Mouse (Mus musculus): ENCODE measurements around the gene Tmem104. TPM values are rescaled to one million over a fixed set of nuclear protein-coding genes. Genes with fewer than 3 reads are reported as not detected.
A peak's percentile ranks its signal among the peaks of the same experiment; 100 is the strongest.

The Tmem104 gene
- total and polyA plus RNA-seq, 2 experiments from 2014 or later, result 7.6 to 8.8 TPM

GRCm38 (mm10) chr11:115278176-115278575, 90.9 kb downstream of the Tmem104 start:
- Histone ChIP-seq H3K4me3 (ENCODE audit: low read depth, low read length) (no peak overlapping the region), H3K9ac (no peak overlapping the region), H3K4me2 (ENCODE audit: low read depth) (no peak overlapping the region), H3K36me3 (ENCODE audit: insufficient read depth) (no peaks in the 10 kb centered on the region), H3K4me1 (ENCODE audit: insufficient read depth) (0 out of 2 replicates have a peak, but pooled peaks cover 6% of the 10 kb centered on the region), H3K27me3 (ENCODE audit: insufficient read depth, low read length) (no peaks in the 10 kb centered on the region), H3K27ac (ENCODE audit: low read depth, low read length) (no peak overlapping the region), H3K9me3 (ENCODE audit: low read length) (no peaks in the 10 kb centered on the region)
- WGBS, result 86% methylated on average over 6 of the region's 6 CpGs
- no peak for TF ChIP-seq CTCF (IDR thresholded peaks at IDR 0.05; ENCODE audit: low read depth)
- DNase-seq (no peak), ATAC-seq (no peak)

- DNase-seq (no peak), ATAC-seq (no peak)
- 0 out of 2 replicates have a peak, but pooled peaks cover 6% of the 10 kb centered on the region for H3K4me1 ChIP-seq (ENCODE audit: insufficient read depth)
- TF ChIP-seq CTCF (IDR thresholded peaks at IDR 0.05; ENCODE audit: low read depth), result no peak
- WGBS, result 72% methylated on average over 1 of the region's 1 CpGs
- no peaks in the 10 kb centered on the region for H3K27me3 ChIP-seq (ENCODE audit: insufficient read depth, low read length)
- no peak overlapping the region for H3K4me3 ChIP-seq (ENCODE audit: low read depth, low read length)
- H3K9ac ChIP-seq, result no peak overlapping the region
- H3K4me2 ChIP-seq (ENCODE audit: low read depth), result no peak overlapping the region
- H3K9me3 ChIP-seq (ENCODE audit: low read length), result no peaks in the 10 kb centered on the region
- H3K36me3 ChIP-seq (ENCODE audit: insufficient read depth), result no peaks in the 10 kb centered on the region
- H3K27ac ChIP-seq (ENCODE audit: low read depth, low read length), result no peak overlapping the region
Observed at GRCm38 (mm10) chr11:115279726-115280125, 92.4 kb downstream of the Tmem104 start.

- ATAC-seq (peak; percentile 64), DNase-seq (peak; percentile 39)
- Histone ChIP-seq H3K9ac (no peak overlapping the region), H3K27me3 (ENCODE audit: insufficient read depth, low read length) (no peaks in the 10 kb centered on the region), H3K4me1 (ENCODE audit: insufficient read depth) (no peaks in the 10 kb centered on the region; the same call in 1 of the 2 replicates), H3K4me3 (ENCODE audit: low read depth, low read length) (no peak overlapping the region), H3K4me2 (ENCODE audit: low read depth) (no peak overlapping the region), H3K27ac (ENCODE audit: low read depth, low read length) (peak overlapping the region; percentile 16; the same call in 1 of the 2 replicates), H3K36me3 (ENCODE audit: insufficient read depth) (no peaks in the 10 kb centered on the region), H3K9me3 (ENCODE audit: low read length) (no peaks in the 10 kb centered on the region)
- WGBS, result 74% methylated on average over 8 of the region's 8 CpGs
- TF ChIP-seq CTCF (IDR thresholded peaks at IDR 0.05; ENCODE audit: low read depth), result no peak
Observed at GRCm38 (mm10) chr11:115282295-115282694, 95.0 kb downstream of the Tmem104 start.

- Histone ChIP-seq H3K4me1 (ENCODE audit: insufficient read depth) (no peaks in the 10 kb centered on the region; the same call in 1 of the 2 replicates), H3K36me3 (ENCODE audit: insufficient read depth) (no peaks in the 10 kb centered on the region), H3K4me2 (ENCODE audit: low read depth) (no peak overlapping the region), H3K9ac (no peak overlapping the region), H3K27me3 (ENCODE audit: insufficient read depth, low read length) (no peaks in the 10 kb centered on the region), H3K27ac (ENCODE audit: low read depth, low read length) (peak overlapping the region; percentile 16; the same call in 1 of the 2 replicates), H3K4me3 (ENCODE audit: low read depth, low read length) (no peak overlapping the region), H3K9me3 (ENCODE audit: low read length) (no peaks in the 10 kb centered on the region)
- WGBS, result 79% methylated on average over 8 of the region's 8 CpGs
- DNase-seq (peak; percentile 49), ATAC-seq (peak; percentile 65)
- TF ChIP-seq CTCF (IDR thresholded peaks at IDR 0.05; ENCODE audit: low read depth), result no peak
Observed at GRCm38 (mm10) chr11:115282723-115283485, 95.6 kb downstream of the Tmem104 start.

- H3K4me2 ChIP-seq (ENCODE audit: low read depth), result no peak overlapping the region
- DNase-seq, result no peak
- H3K4me1 ChIP-seq (ENCODE audit: insufficient read depth), result no peaks in the 10 kb centered on the region; the same call in 1 of the 2 replicates
- no peak for ATAC-seq
- no peak for TF ChIP-seq CTCF (IDR thresholded peaks at IDR 0.05; ENCODE audit: low read depth)
- H3K4me3 ChIP-seq (ENCODE audit: low read depth, low read length), result no peak overlapping the region
- H3K9me3 ChIP-seq (ENCODE audit: low read length), result no peaks in the 10 kb centered on the region
- H3K27ac ChIP-seq (ENCODE audit: low read depth, low read length), result no peak overlapping the region
- H3K9ac ChIP-seq, result no peak overlapping the region
- H3K36me3 ChIP-seq (ENCODE audit: insufficient read depth), result no peaks in the 10 kb centered on the region
- WGBS, result 67% methylated on average over 9 of the region's 9 CpGs
- no peaks in the 10 kb centered on the region for H3K27me3 ChIP-seq (ENCODE audit: insufficient read depth, low read length)
Observed at GRCm38 (mm10) chr11:115283486-115283765, 96.1 kb downstream of the Tmem104 start.

GRCm38 (mm10) chr11:115283891-115284620, 96.8 kb downstream of the Tmem104 start:
- Histone ChIP-seq H3K36me3 (ENCODE audit: insufficient read depth) (no peaks in the 10 kb centered on the region), H3K4me2 (ENCODE audit: low read depth) (no peak overlapping the region)
- no peak for TF ChIP-seq CTCF (IDR thresholded peaks at IDR 0.05; ENCODE audit: low read depth)

GRCm38 (mm10) chr11:115285282-115285681, 98.0 kb downstream of the Tmem104 start:
- Histone ChIP-seq H3K4me2 (ENCODE audit: low read depth) (no peak overlapping the region), H3K4me1 (ENCODE audit: insufficient read depth) (no peaks in the 10 kb centered on the region; the same call in 1 of the 2 replicates), H3K36me3 (ENCODE audit: insufficient read depth) (no peaks in the 10 kb centered on the region), H3K27me3 (ENCODE audit: insufficient read depth, low read length) (no peaks in the 10 kb centered on the region), H3K9me3 (ENCODE audit: low read length) (no peaks in the 10 kb centered on the region), H3K4me3 (ENCODE audit: low read depth, low read length) (no peak overlapping the region), H3K27ac (ENCODE audit: low read depth, low read length) (no peak overlapping the region), H3K9ac (no peak overlapping the region)
- TF ChIP-seq CTCF (IDR thresholded peaks at IDR 0.05; ENCODE audit: low read depth), result no peak
- 81% methylated on average over 4 of the region's 4 CpGs for WGBS
- ATAC-seq (no peak), DNase-seq (no peak)

More at GRCm38 (mm10) chr11:115283891-115284620, 96.8 kb downstream of the Tmem104 start:
- Histone ChIP-seq H3K27me3 (ENCODE audit: insufficient read depth, low read length) (no peaks in the 10 kb centered on the region), H3K27ac (ENCODE audit: low read depth, low read length) (no peak overlapping the region), H3K4me3 (ENCODE audit: low read depth, low read length) (no peak overlapping the region), H3K4me1 (ENCODE audit: insufficient read depth) (no peaks in the 10 kb centered on the region; the same call in 1 of the 2 replicates), H3K9ac (no peak overlapping the region), H3K9me3 (ENCODE audit: low read length) (no peaks in the 10 kb centered on the region)
- DNase-seq (no peak), ATAC-seq (no peak)
- 89% methylated on average over 12 of the region's 12 CpGs for WGBS
